Mouse (Mus musculus): Measurements from ENCODE around the gene Prkcz. TPM values are rescaled to one million over a fixed set of nuclear protein-coding genes. Genes with fewer than 3 reads are reported as not detected.

Gene Prkcz
- total and polyA plus RNA-seq, 2 experiments from 2014 or later = 92.5 to 103 TPM

DNA sequence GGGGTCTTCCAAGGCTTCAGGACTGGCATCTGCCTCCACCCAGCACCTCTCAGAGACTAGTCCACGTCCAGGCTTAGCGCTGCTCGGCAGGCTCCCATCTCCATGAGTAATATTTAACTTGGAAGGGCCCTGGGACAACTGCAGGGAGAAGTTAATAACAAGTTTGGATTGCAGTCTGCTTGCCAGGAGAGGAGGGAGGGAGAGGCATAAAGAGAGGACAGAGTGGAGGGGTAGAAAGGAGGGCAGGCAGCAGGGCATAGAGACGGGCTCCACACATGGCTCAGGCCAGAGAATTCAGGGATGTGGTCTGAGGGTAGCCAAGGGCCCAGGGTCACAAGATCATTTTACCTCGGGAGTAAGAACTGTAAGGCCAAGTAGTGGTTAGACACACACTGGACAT is 122.9 kb downstream of the Prkcz start:
- no peak for ATAC-seq
- Histone ChIP-seq H3K4me3 (ENCODE audit: low read depth, low read length) (no peak overlapping the region), H3K4me1 (ENCODE audit: insufficient read depth) (peaks cover 29% of the 10 kb centered on the region), H3K9ac (no peak overlapping the region), H3K36me3 (ENCODE audit: insufficient read depth) (no peaks in the 10 kb centered on the region), H3K27ac (ENCODE audit: low read depth, low read length) (no peak overlapping the region), H3K9me3 (ENCODE audit: low read length) (no peaks in the 10 kb centered on the region), H3K27me3 (ENCODE audit: insufficient read depth, low read length) (no peaks in the 10 kb centered on the region), H3K4me2 (ENCODE audit: low read depth) (no peak overlapping the region)
- TF ChIP-seq CTCF (IDR thresholded peaks at IDR 0.05; ENCODE audit: low read depth) = no peak
- no peak for DNase-seq
- 70% methylated on average over 5 of the region's 5 CpGs for WGBS

DNA sequence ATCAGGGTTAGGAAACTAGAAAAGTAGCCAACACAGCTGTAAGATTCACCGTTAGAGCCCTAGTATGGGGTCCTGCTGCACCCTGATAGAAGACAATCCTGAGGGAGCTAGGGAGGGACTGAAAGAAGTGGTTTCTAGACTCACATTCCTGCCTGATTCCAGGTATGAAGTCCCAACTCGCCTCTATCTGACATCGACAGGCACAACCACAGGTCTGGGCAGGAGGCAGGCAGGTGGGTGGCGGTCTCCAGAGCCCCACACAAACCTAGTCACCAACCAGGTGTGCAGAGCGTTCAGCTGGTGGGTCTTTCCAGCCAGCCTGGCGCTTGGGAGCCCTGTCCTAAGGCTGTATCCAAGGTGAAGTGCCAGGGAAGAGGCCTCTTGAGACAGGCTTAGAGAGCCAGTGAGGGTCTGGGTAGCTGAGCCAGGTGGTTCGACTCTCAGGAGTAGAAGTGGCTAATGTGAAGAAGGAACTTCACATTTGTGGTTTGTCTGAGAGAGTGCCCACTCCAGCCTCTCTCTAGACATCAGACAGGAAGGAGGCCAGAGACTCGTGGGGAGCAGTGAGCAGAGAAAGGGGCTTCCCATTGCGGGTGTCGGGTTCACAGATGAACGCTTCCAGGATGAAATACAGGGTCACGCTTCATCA is 124.3 kb downstream of the Prkcz start:
- WGBS = 83% methylated on average over 12 of the region's 12 CpGs

DNA sequence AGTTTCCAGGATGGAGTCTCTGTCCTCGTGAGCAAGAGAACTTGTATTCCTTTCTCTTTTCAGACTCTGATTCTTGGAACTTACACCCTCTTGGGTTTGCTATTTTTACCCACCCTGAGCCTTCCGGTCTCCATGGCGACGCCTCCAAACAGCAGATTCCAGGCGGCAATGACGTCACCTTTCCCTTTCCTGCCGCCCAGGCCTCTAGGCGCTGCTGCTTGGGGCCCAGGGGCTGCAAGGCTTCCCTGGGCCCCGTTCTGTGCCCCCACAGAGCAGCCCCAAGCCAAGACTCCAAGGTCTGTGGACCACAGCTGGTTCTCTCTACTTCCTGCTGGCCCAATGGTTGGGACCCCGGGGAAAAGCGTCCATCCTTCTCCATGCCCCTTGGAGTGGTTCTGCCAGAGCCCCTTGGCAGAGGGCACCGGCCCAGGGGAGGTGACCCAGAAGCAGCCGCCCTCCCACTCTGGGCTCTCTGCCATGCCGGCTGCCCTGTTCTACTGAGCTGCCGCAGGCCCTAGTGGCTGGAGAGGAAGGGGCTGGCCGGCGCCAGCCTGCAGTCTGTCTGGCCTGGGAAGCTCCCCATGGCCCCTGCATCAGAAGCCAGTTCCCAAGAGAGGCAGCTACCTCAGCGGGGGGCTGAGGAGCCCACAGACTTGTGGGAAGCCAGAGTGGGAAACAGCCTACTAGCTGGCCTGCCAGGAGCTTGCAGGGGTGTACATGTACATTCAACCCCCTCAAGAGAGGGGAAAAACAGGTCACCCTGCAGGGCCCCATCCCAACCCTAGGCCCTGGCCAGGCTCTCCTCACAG is 125.6 kb downstream of the Prkcz start:
- 4% methylated on average over 18 of the region's 18 CpGs for WGBS
- peak; percentile 95 for ATAC-seq
- no peaks in the 10 kb centered on the region for H3K36me3 ChIP-seq (ENCODE audit: insufficient read depth)
- H3K9me3 ChIP-seq (ENCODE audit: low read length) = no peaks in the 10 kb centered on the region
- peak overlapping the region; percentile 53 for H3K9ac ChIP-seq
- peak overlapping the region; percentile 95 for H3K27ac ChIP-seq (ENCODE audit: low read depth, low read length)
- peak overlapping the region; percentile 34 for H3K4me2 ChIP-seq (ENCODE audit: low read depth)
- DNase-seq = peak; percentile 96
- no peak overlapping the region for H3K4me3 ChIP-seq (ENCODE audit: low read depth, low read length)
- peak; percentile 23; the same call in 1 of the 2 replicates for TF ChIP-seq CTCF (IDR thresholded peaks at IDR 0.05; ENCODE audit: low read depth)
- H3K27me3 ChIP-seq (ENCODE audit: insufficient read depth, low read length) = no peaks in the 10 kb centered on the region
- peaks cover 29% of the 10 kb centered on the region for H3K4me1 ChIP-seq (ENCODE audit: insufficient read depth)

More for the DNA sequence above, 124.3 kb downstream of the Prkcz start:
- Histone ChIP-seq H3K36me3 (ENCODE audit: insufficient read depth) (no peaks in the 10 kb centered on the region), H3K4me3 (ENCODE audit: low read depth, low read length) (no peak overlapping the region), H3K4me2 (ENCODE audit: low read depth) (no peak overlapping the region), H3K27ac (ENCODE audit: low read depth, low read length) (peak overlapping the region; percentile 95; the same call in 1 of the 2 replicates), H3K4me1 (ENCODE audit: insufficient read depth) (peaks cover 29% of the 10 kb centered on the region), H3K27me3 (ENCODE audit: insufficient read depth, low read length) (no peaks in the 10 kb centered on the region), H3K9me3 (ENCODE audit: low read length) (no peaks in the 10 kb centered on the region), H3K9ac (no peak overlapping the region)
- DNase-seq = no peak
- ATAC-seq = no peak
- TF ChIP-seq CTCF (IDR thresholded peaks at IDR 0.05; ENCODE audit: low read depth) = no peak

DNA sequence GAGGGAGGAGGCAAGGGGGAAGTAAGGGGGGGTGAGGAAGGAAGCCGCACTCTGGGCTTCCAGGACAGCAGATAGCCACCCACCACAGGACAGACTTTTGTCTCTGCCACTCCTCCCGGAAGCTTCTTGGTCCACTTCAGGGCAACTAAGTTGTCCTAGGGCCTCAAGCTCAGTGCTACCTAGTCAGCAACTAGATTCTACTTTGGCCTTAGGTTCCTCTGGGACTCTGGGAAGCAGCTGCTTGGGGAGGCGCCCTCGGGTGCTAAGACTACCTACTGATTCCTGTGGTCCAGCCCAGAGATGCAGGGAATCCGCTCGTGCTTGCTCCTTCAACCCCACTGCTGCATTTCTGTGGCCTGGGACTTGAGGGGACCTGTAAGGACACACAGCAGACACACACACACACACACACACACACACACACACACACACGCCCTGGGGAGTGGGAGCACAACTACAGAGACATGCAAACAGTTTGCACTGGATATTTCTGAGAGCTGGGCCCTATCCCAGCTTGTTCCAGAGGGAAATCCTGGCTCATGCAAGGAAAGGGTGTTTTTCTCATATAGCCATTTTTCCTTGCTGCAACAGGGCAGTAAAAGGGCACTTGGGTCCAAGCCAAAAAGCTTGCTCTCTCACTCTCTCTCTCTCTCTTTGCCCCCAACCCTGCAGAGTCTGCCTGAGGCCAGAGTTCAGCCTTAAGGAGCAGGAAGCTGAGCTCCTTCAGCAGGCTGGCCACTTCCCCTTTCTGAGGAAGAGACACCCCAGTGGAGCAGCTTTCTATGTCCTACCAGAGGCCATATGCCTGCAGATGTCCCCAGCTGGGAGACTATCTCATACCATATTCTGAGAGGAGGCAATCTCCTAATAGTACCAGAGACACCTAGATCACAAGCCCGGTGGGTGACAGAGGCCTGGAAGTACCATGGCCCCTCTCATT is 126.5 kb downstream of the Prkcz start:
- no peaks in the 10 kb centered on the region for H3K9me3 ChIP-seq (ENCODE audit: low read length)
- peak overlapping the region; percentile 95 for H3K27ac ChIP-seq (ENCODE audit: low read depth, low read length)
- no peaks in the 10 kb centered on the region for H3K36me3 ChIP-seq (ENCODE audit: insufficient read depth)
- peaks cover 29% of the 10 kb centered on the region for H3K4me1 ChIP-seq (ENCODE audit: insufficient read depth)
- peak overlapping the region; percentile 14; the same call in 1 of the 2 replicates for H3K9ac ChIP-seq
- H3K27me3 ChIP-seq (ENCODE audit: insufficient read depth, low read length) = no peaks in the 10 kb centered on the region
- peak overlapping the region; percentile 34 for H3K4me2 ChIP-seq (ENCODE audit: low read depth)
- no peak overlapping the region for H3K4me3 ChIP-seq (ENCODE audit: low read depth, low read length)
- ATAC-seq (peak; percentile 21; the same call in 1 of the 2 replicates), DNase-seq (no peak)
- TF ChIP-seq CTCF (IDR thresholded peaks at IDR 0.05; ENCODE audit: low read depth) = no peak
- WGBS = 42% methylated on average over 8 of the region's 8 CpGs

DNA sequence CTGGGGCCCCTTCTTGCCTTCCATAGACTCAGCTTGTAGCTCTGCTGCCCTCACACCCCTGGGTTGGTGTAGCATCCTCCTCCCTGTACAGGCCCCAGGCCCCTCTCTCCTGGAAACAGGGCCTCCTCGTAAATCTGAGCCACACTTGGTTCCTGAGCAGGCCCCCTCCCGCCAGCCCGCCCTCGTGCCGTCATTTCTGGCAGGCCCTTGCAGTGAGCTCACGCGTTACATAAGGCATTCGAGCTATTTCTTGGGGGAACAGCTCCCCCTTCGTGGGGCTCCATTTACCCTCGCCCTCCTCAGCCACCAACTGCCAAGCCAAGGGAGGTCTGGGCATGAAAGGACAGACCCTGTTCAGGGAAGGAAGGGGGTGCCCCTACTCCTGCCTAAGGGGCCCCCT is 127.3 kb downstream of the Prkcz start:
- Histone ChIP-seq H3K9ac (0 out of 2 replicates have a peak overlapping the region, but pooled peaks have one; percentile 15), H3K4me2 (ENCODE audit: low read depth) (no peak overlapping the region), H3K27me3 (ENCODE audit: insufficient read depth, low read length) (no peaks in the 10 kb centered on the region), H3K27ac (ENCODE audit: low read depth, low read length) (peak overlapping the region; percentile 95), H3K4me1 (ENCODE audit: insufficient read depth) (peaks cover 29% of the 10 kb centered on the region), H3K4me3 (ENCODE audit: low read depth, low read length) (no peak overlapping the region), H3K9me3 (ENCODE audit: low read length) (no peaks in the 10 kb centered on the region), H3K36me3 (ENCODE audit: insufficient read depth) (no peaks in the 10 kb centered on the region)
- WGBS = 13% methylated on average over 10 of the region's 10 CpGs
- DNase-seq (peak; percentile 65), ATAC-seq (peak; percentile 33)
- 0 out of 2 replicates have a peak, but pooled peaks have one; percentile 11 for TF ChIP-seq CTCF (IDR thresholded peaks at IDR 0.05; ENCODE audit: low read depth)

DNA sequence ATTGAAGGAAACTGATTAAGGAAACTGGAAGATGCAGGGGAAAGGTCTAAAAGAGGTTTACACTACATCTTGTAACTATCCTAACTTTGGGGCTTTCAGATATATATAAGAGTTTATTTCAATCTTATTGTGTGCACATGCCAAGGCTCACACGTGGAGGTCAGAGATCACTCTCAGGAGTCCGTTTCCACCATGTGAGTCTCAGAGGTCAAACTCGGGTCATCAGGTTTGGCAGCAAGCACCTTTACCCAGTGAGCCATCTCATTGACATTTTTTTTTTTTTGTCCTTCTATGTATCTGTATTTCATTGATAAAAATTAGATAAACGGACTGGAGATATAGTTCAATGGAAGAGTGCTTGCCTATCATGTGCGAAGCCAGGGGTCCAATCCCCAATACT is 132.7 kb downstream of the Prkcz start:
- TF ChIP-seq CTCF (IDR thresholded peaks at IDR 0.05; ENCODE audit: low read depth) = no peak
- ATAC-seq (no peak), DNase-seq (no peak)
- 87% methylated on average over 5 of the region's 5 CpGs for WGBS
- no peaks in the 10 kb centered on the region for H3K27me3 ChIP-seq (ENCODE audit: insufficient read depth, low read length)
- H3K36me3 ChIP-seq (ENCODE audit: insufficient read depth) = no peaks in the 10 kb centered on the region
- H3K27ac ChIP-seq (ENCODE audit: low read depth, low read length) = no peak overlapping the region
- no peaks in the 10 kb centered on the region for H3K4me1 ChIP-seq (ENCODE audit: insufficient read depth)
- no peak overlapping the region for H3K4me3 ChIP-seq (ENCODE audit: low read depth, low read length)
- H3K4me2 ChIP-seq (ENCODE audit: low read depth) = no peak overlapping the region
- H3K9ac ChIP-seq = no peak overlapping the region
- H3K9me3 ChIP-seq (ENCODE audit: low read length) = no peaks in the 10 kb centered on the region
